Mouse (Mus musculus): ENCODE measurements around the gene Fez2.

DNA sequence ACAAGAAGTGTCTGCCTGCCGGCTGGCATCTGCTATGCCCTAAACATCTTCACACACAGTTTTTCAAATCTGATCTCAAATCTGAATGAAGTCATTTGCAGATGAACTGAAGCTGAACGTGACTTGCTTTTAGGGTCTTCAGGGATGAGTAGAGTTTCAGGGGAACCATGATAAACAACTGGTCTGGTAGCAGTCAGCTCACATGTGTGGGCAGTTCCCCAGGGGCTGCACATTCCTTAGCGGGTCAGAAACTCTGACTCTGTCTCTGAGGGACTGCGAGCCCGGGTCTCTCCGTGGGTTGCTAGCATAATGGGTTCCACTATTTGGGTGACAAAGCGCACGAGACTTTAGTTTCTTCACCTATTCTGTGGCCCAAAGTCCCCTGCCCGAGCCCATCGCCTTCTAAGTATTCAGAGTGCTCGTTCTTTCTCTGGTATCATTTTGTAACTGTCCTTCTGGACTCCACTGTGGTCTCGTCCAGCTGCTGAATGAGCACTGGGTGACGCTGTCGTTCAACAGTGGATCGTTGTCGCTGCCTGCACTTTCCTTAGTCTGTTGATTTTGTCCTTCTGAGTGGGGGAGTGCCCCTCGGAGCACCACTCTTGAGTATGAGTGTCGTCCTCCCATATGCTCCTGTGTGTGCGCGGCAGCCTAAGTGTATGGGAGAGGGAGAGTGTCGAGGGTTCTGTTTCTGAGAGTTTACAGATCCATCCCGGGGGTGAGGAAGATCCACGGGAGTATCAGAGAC is 53.2 kb downstream of the Fez2 start:
- TF ChIP-seq CTCF (IDR thresholded peaks at IDR 0.05; ENCODE audit: control insufficient read depth, insufficient read depth, insufficient replicate concordance, low read depth, low read length) (peak; percentile 32; the same call in 1 of the 2 replicates), POLR2A (IDR thresholded peaks at IDR 0.05; ENCODE audit: control insufficient read depth, low read depth, low read length) (no peak)
